Mouse (Mus musculus) CD4-positive, CD25-positive, alpha-beta regulatory T cell, adult 4 months (primary cell): ENCODE measurements around the gene Prex1. TPM values are rescaled to one million over a fixed set of nuclear protein-coding genes. Genes with fewer than 3 reads are reported as not detected.

Experiments
- ATAC-seq: one replicate; pipeline ENCODE4 v1.8.0; 2017
- polyA plus RNA-seq, 2 experiments: library from polyadenylated mRNA; unstranded; fragments of 100-300 nt; shearing (Covaris generic); gene quantifications; one replicate each; pipeline ENCODE4 v1.2.1; 2017

Prex1 gene
- polyA plus RNA-seq, 2 experiments from 2014 or later: 25.0 to 25.2 TPM

- ATAC-seq: no peak
Measured at GRCm38 (mm10) chr2:166598453-166599155, 115.0 kb downstream of the Prex1 start.

- ATAC-seq: no peak
Measured at GRCm38 (mm10) chr2:166597763-166598162, 115.9 kb downstream of the Prex1 start.

DNA sequence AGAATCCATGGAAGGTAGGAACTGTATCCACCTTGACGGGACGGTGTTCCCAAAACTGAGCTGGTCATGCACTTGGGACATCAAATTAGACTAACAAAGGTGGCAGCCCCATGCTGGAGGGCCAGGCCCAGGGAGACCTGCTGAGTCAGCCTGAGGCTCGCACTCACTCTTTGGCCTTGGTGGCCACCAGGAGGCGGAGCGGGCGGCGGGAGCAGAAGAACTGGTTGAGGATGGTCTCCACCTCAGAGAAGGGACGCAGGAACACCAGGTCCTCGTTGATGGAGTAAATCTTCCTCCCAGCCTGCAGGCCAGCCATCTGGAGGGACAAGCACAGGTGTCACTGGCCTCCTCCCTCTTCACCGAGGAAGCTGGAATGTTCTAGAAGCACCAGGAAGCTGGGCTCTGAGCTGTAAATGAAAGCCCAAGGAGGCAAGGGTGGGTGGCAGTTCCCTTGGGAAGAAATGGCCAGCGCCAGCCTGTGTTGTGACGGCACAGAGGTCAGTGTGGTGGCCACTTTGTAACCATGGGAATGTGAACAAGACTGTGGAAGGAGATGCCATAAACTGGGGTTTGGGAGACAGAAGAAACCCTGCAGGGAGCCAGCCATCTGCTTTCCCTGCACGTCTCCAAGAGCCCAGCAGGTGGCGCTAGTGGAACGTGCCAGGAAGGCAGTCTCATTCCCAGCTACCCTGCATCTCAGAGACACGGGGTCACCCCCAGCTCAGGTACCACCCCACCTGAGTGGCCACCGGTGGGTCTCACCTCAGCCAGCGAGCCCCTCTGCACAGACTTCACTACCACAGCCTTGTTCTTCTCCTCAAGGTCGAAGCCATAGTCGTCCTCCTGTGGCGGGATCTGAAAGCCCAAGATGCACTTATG lies 121.4 kb downstream of the Prex1 start:
- peak; percentile 61 for ATAC-seq

DNA sequence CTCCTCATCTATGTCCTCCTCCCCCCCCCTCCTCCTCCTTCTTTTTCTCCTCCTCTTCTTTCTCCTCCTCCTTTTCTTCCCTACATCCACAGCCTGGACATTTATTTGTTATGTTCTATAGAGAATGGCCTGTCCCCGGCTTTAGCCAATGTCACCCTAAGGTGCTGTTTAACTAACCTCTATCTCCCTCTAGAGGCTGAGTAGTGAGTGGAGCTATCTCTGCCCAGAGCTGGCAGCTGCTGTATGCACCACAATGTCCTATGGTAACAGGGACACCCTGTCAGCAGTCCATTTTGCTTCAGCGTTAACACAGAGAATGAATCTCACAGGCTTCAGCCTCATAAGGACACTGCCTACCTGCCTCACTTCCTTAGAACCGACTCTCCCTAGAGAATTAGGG lies 129.1 kb downstream of the Prex1 start:
- ATAC-seq: no peak

DNA sequence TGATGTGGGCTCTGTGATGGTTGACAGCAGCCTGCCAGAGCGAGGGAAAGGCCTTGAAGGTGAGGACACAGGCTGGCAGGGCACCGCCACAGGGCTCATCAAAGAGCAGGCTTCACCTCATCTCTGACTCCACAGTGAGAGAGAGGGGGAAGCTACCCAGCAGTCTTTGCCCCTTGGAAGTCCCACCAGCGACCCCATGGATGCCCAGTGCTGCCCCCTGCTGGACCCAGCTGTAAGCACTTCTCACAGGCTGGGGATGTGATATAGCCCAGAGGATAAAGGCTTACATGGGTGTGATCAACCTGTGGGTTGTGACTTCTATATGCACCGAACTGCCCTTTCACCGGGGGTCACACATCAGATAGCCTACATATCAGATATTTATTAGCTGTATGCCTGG lies 130.3 kb downstream of the Prex1 start:
- no peak for ATAC-seq

DNA sequence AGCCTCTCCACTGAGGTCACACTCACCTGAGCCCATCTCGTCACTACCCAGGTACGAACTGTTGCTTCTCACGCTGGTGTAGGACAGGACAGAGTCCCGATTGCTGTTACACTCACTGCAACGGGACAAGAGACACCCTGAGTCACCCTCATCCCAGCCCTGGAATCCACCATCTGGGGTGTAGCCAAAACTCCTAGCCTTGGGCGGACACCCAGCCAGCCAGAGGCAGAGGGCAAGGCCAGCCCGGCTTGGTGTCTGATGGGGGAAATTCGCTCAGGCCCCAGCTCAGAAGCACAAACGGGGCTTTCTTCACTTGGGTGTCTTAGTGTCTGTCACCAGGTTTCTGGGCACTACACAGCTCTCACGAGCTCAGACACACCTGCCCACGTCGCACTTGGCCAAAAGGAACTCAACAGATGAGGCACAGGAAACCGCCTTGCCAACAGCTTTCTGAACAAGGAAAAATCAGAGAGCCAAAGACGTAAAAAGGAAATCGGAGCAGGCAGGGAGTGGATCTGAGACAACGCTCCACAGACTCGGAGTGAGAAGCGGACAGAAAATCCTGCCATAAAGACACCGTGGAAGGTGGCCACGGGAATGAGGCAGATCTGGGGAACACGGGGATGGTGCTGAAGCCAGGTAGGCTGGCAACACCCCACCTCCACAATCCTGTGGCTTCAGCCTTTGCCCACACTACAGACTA lies 131.6 kb downstream of the Prex1 start:
- ATAC-seq: no peak

DNA sequence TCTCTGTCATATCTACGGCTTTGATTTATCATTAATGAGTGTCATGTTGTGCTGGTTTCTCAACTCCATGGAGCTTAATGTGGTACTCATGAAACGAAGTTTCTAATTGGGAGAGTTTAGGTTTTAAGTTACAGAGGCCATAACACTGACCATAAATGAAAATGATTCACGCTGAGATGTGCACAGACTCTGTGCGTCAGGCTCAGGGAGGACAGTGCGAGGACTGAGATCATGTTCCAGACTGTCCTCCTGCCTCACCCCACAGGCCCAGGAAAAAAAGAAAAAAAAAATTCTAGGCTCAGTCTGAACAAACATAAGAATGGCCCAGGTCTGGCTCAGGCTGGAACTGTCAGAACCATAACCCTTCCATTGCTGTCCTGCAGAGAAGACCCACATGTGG lies 133.8 kb downstream of the Prex1 start:
- no peak for ATAC-seq

GRCm38 (mm10) chr2:166579361-166579760 lies 134.3 kb downstream of the Prex1 start:
- no peak for ATAC-seq

- no peak for ATAC-seq
Measured at GRCm38 (mm10) chr2:166575419-166575818, 138.2 kb downstream of the Prex1 start.

DNA sequence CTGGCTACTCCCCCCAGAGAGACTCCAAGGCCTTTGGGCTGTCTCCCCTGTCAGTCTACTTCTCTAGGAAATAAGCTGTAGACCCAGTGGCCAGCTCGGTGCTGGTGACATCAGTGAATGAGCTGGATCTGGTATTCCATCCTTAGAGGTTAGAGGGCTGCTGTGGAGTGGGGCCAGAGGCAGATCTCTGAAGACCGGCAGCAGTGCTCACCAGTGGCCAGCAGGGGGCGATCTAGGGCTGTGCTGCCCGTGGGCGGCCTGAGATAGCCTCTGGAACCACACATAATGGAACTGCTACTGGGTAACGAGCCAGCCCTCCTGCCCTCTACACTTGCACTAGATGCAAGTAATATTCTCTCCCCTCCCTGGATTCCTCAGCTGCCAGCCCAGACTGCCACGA lies 138.7 kb downstream of the Prex1 start:
- ATAC-seq: no peak

DNA sequence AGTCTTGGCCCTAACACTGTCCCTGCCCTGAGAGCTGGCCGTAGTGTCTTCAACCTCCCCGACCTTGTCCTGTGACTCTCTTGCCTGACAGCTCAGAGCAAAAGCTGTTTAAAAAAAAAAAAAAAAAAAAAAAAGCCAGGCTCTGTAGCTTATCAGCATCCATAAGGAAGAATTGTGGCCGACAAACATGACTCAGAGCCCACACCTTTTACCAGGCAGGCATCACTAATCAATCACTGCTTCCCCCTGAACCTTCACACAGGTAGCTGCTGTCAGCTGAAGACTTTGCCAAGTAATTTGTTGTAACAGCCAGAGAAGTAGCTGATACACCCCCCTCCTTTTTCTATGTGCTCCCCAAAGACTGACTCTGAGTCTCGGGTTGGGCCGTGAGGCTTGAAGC lies 140.0 kb downstream of the Prex1 start:
- ATAC-seq: no peak

- no peak for ATAC-seq
Measured at GRCm38 (mm10) chr2:166572297-166572696, 141.3 kb downstream of the Prex1 start.

GRCm38 (mm10) chr2:166569182-166569581 lies 144.4 kb downstream of the Prex1 start:
- ATAC-seq: no peak

DNA sequence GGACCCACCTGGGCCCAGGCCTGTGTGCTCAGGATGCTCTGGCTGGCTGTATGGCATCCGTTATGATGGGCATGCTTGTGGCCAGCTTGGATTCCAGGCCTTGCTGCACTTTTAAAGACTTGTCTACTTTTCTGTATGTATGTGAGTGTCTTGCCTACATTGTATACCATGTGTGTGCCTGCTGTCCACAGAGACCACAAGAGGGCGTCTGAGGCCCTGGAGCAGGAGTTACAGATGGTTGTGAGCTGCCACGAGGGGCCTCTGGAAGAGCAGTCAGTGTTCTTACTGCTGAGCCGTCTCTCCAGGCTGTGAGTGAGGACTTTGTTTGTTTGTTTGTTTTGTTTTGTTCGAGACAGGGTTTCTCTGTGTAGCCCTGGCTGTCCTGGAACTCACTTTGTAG lies 148.1 kb downstream of the Prex1 start:
- no peak for ATAC-seq

DNA sequence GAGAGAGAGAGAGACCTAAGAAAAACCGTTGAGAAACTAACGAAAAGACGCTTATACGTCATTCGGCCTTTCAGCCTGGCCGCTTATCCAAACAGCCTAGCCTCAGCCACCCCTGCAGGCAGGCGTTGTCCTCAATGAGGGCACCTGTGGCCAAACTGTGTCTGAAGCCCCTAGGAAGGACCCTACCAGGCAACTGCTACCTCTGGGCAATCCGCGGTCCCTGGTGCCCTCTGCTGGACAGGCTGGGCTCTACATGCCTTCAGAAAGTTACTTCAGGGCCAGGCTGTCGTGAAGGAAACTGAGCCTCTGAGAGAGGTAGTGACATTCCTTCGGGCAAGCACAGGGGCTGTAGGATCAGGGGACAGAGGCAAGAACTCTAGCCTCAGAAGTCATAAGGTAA lies 149.2 kb downstream of the Prex1 start:
- peak; percentile 70 for ATAC-seq

DNA sequence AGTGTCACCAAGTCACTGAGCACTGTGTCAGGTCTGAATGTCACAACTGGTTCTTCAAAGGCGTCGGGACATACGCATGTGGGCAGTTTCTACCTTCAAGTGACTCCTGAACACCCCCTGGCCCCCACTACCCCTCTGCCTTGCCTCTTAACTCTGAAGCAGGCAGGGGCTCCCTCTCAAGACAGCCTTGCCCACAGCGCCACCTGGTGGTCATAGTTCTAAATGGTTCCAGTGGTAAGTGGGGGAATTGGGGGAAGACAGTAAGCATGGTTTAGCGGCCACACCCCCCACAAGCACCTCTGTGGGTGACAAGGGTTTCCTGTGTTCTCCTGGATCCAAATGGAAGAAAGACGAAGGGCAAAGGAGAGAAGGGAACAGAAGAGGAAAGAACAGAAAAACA lies 149.7 kb downstream of the Prex1 start:
- ATAC-seq: peak; percentile 51

DNA sequence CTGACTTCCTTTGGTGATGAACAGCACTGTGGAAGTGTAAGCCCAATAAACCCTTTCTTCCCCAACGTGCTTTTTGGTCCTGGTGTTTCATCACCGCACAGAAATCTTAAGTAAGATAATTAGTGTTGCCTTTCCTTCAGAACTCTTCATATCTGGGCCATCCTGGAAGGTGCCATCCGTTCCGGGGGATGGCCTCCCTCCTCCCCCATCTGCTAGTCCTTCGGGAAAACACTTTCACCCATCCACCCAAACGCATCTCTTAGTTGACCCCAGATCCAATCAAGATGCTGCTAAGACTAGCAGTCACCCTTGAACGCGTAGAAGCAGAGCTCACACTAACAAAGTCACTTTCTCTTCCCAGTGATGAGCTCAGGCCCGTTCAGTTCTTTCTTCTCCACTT lies 150.6 kb downstream of the Prex1 start:
- no peak for ATAC-seq

GRCm38 (mm10) chr2:166561781-166562180 lies 151.9 kb downstream of the Prex1 start:
- no peak for ATAC-seq

DNA sequence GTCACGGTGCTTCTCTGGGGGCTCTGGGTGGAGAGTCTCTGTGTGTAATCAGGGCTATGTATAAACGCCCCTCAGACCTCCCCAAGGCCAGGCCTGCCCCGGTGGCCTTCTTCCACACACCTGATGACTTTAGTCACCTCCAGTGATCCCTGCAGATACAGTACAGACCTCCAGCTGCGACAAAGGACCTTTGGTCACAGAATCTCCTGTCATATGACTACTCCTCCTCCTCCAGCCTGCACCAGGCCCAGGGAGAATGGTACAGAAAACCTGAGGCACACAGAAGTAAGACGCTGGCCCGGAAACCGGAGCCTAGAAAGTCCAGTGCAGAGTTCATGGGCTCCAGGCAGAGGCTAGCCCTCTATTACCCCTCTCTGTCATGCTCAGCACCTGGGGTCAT lies 152.8 kb downstream of the Prex1 start:
- ATAC-seq: no peak

GRCm38 (mm10) chr2:166559531-166559930 lies 154.1 kb downstream of the Prex1 start:
- no peak for ATAC-seq

GRCm38 (mm10) chr2:166555508-166555907 lies 158.1 kb downstream of the Prex1 start:
- no peak for ATAC-seq

GRCm38 (mm10) chr2:166554169-166554505 lies 159.5 kb downstream of the Prex1 start:
- ATAC-seq: no peak

GRCm38 (mm10) chr2:166553502-166554168 lies 160.0 kb downstream of the Prex1 start:
- ATAC-seq: peak; percentile 76
